In genomic region chr6:33913964-33914363, GRCm38 (mm10) we compare ENCODE assay signal across 25 mouse cellular contexts.
DNase-seq lines count a peak whose midpoint lies in the region; ATAC-seq and TF ChIP-seq lines count a peak whose summit lies in the region.
"Had no signal": no experiment of that assay in that cellular context is flagged by ENCODE, and none has a peak within 500 bp of the region (broad histone marks: within the 10 kb centered on the region; RNA-seq: fewer than 3 reads in every experiment).

No protein-coding gene starts in this region.

- no peak overlapping the region for H3K9ac ChIP-seq in heart, embryonic 13.5 days
- H3K9ac ChIP-seq in heart, embryonic 12.5 days: no peak overlapping the region
- H3K9ac ChIP-seq in midbrain, embryonic 12.5 days (replicated peaks): no peak overlapping the region
- H3K9ac ChIP-seq in midbrain, embryonic 11.5 days (ENCODE audit: low read length): no peak overlapping the region
- H3K9ac ChIP-seq in forebrain, embryonic 16.5 days (replicated peaks; ENCODE audit: low read depth, low read length): no peak overlapping the region
- H3K9ac ChIP-seq in intestine, embryonic 16.5 days (ENCODE audit: low read depth, low read length): no peak overlapping the region
- H3K9ac ChIP-seq: kidney, embryonic 15.5 days; limb, embryonic 13.5 days; liver, embryonic 12.5 days had no signal

- TF ChIP-seq POLR2A in brain, embryonic 14.5 days (IDR thresholded peaks at IDR 0.05; ENCODE audit: borderline replicate concordance, extremely low read depth, insufficient read depth, insufficient read length, poor library complexity, severe bottlenecking): no peak

- H3K4me2 ChIP-seq in heart, embryonic 13.5 days: no peak overlapping the region
- H3K4me2 ChIP-seq in heart, embryonic 12.5 days: no peak overlapping the region
- H3K4me2 ChIP-seq in midbrain, embryonic 12.5 days (replicated peaks): no peak overlapping the region
- H3K4me2 ChIP-seq in midbrain, embryonic 11.5 days: no peak overlapping the region
- no peak overlapping the region for H3K4me2 ChIP-seq in forebrain, embryonic 16.5 days (ENCODE audit: low read length)
- no peak overlapping the region for H3K4me2 ChIP-seq in intestine, embryonic 16.5 days (ENCODE audit: low read depth, low read length)
- H3K4me2 ChIP-seq: kidney, embryonic 15.5 days; limb, embryonic 13.5 days; liver, embryonic 12.5 days had no signal

- no peaks in the 10 kb centered on the region for H3K9me3 ChIP-seq in heart, embryonic 13.5 days
- H3K9me3 ChIP-seq in heart, embryonic 12.5 days (replicated peaks): no peaks in the 10 kb centered on the region
- H3K9me3 ChIP-seq in midbrain, embryonic 12.5 days: no peaks in the 10 kb centered on the region
- H3K9me3 ChIP-seq in midbrain, embryonic 11.5 days (ENCODE audit: control insufficient read depth, low read length): no peaks in the 10 kb centered on the region
- H3K9me3 ChIP-seq in forebrain, embryonic 16.5 days (ENCODE audit: control insufficient read depth, low read length): no peaks in the 10 kb centered on the region
- H3K9me3 ChIP-seq in intestine, embryonic 16.5 days (ENCODE audit: control insufficient read depth, low read length): no peaks in the 10 kb centered on the region
- H3K9me3 ChIP-seq: G1E; kidney, embryonic 15.5 days; limb, embryonic 13.5 days; liver, embryonic 12.5 days had no signal

- WGBS in heart, embryonic 13.5 days: 84% methylated on average over 4 of the region's 4 CpGs
- 85% methylated on average over 4 of the region's 4 CpGs for WGBS in heart, embryonic 12.5 days
- WGBS in midbrain, embryonic 12.5 days: 87% methylated on average over 4 of the region's 4 CpGs
- WGBS in midbrain, embryonic 11.5 days: 91% methylated on average over 4 of the region's 4 CpGs
- 58% methylated on average over 4 of the region's 4 CpGs for WGBS in forebrain, embryonic 16.5 days
- 89% methylated on average over 4 of the region's 4 CpGs for WGBS in intestine, embryonic 16.5 days

- ATAC-seq in heart, embryonic 13.5 days (ENCODE audit: extremely low read depth, insufficient number of reproducible peaks, low FRiP score, low TSS enrichment): no peak
- ATAC-seq in heart, embryonic 12.5 days (ENCODE audit: insufficient number of reproducible peaks, low FRiP score): no peak
- ATAC-seq in midbrain, embryonic 12.5 days (ENCODE audit: low FRiP score, low read depth): no peak
- ATAC-seq in midbrain, embryonic 11.5 days (ENCODE audit: low FRiP score): no peak
- ATAC-seq in forebrain, embryonic 16.5 days: peak; percentile 57
- no peak for ATAC-seq in intestine, embryonic 16.5 days
- ATAC-seq: intestine, postnatal 0 days; liver, embryonic 12.5 days; Patski had no signal

- H3K4me1 ChIP-seq in heart, embryonic 13.5 days: peaks cover 24% of the 10 kb centered on the region
- H3K4me1 ChIP-seq in heart, embryonic 12.5 days (replicated peaks): peaks cover 17% of the 10 kb centered on the region
- peaks cover 7% of the 10 kb centered on the region for H3K4me1 ChIP-seq in midbrain, embryonic 12.5 days
- H3K4me1 ChIP-seq in midbrain, embryonic 11.5 days (ENCODE audit: control insufficient read depth, insufficient read depth, low read length): peaks cover 8% of the 10 kb centered on the region
- H3K4me1 ChIP-seq in forebrain, embryonic 16.5 days (replicated peaks; ENCODE audit: control insufficient read depth, insufficient read depth, low read length): peaks cover 14% of the 10 kb centered on the region
- no peaks in the 10 kb centered on the region for H3K4me1 ChIP-seq in intestine, embryonic 16.5 days (ENCODE audit: control insufficient read depth, insufficient read depth, low read length)
- H3K4me1 ChIP-seq: kidney, embryonic 15.5 days; limb, embryonic 13.5 days; liver, embryonic 12.5 days had no signal

- H3K36me3 ChIP-seq in heart, embryonic 13.5 days: no peaks in the 10 kb centered on the region
- H3K36me3 ChIP-seq in heart, embryonic 12.5 days: no peaks in the 10 kb centered on the region
- H3K36me3 ChIP-seq in midbrain, embryonic 12.5 days: no peaks in the 10 kb centered on the region
- no peaks in the 10 kb centered on the region for H3K36me3 ChIP-seq in midbrain, embryonic 11.5 days (ENCODE audit: control insufficient read depth, insufficient read depth, low read length)
- no peaks in the 10 kb centered on the region for H3K36me3 ChIP-seq in forebrain, embryonic 16.5 days (ENCODE audit: control insufficient read depth, insufficient read depth)
- no peaks in the 10 kb centered on the region for H3K36me3 ChIP-seq in intestine, embryonic 16.5 days (ENCODE audit: control insufficient read depth, insufficient read depth, low read length)
- H3K36me3 ChIP-seq: kidney, embryonic 15.5 days; limb, embryonic 13.5 days; liver, embryonic 12.5 days had no signal

- H3K4me3 ChIP-seq in heart, embryonic 13.5 days: no peak overlapping the region
- no peak overlapping the region for H3K4me3 ChIP-seq in heart, embryonic 12.5 days
- no peak overlapping the region for H3K4me3 ChIP-seq in midbrain, embryonic 12.5 days
- H3K4me3 ChIP-seq in midbrain, embryonic 11.5 days (ENCODE audit: low read depth, low read length): no peak overlapping the region
- no peak overlapping the region for H3K4me3 ChIP-seq in forebrain, embryonic 16.5 days (replicated peaks; ENCODE audit: low read length)
- no peak overlapping the region for H3K4me3 ChIP-seq in intestine, embryonic 16.5 days (ENCODE audit: low read length)
- H3K4me3 ChIP-seq: gastrocnemius, adult 2 months; kidney, embryonic 15.5 days; limb, embryonic 13.5 days; liver, embryonic 12.5 days had no signal

- no peak for TF ChIP-seq CTCF in brain, embryonic 14.5 days (IDR thresholded peaks at IDR 0.05; ENCODE audit: borderline replicate concordance, extremely low read depth, insufficient read depth, insufficient read length)

- no peak for DNase-seq in midbrain, embryonic 11.5 days (ENCODE audit: low spot score, missing footprints)
- peak; percentile 61 for DNase-seq in brain, embryonic 14.5 days (ENCODE audit: low read depth)
- DNase-seq: adrenal gland, postnatal 36 days; B cell, adult 2 months; cerebellum, adult 11-12 months; cerebellum, postnatal 14 days; gastrocnemius, adult 2 months; kidney, postnatal 36 days; layer of hippocampus, adult 9-11 months; lung, adult 18-20 months; lung, postnatal 10 days; right cerebral cortex, postnatal 4 days; thymus, postnatal 14 days had no signal

- no peaks in the 10 kb centered on the region for H3K27me3 ChIP-seq in heart, embryonic 13.5 days (replicated peaks)
- H3K27me3 ChIP-seq in heart, embryonic 12.5 days (replicated peaks): no peaks in the 10 kb centered on the region
- H3K27me3 ChIP-seq in midbrain, embryonic 12.5 days: no peaks in the 10 kb centered on the region
- no peaks in the 10 kb centered on the region for H3K27me3 ChIP-seq in midbrain, embryonic 11.5 days (ENCODE audit: control insufficient read depth, insufficient read depth, low read length)
- no peaks in the 10 kb centered on the region for H3K27me3 ChIP-seq in forebrain, embryonic 16.5 days (replicated peaks; ENCODE audit: control insufficient read depth, insufficient read depth, low read length)
- no peaks in the 10 kb centered on the region for H3K27me3 ChIP-seq in intestine, embryonic 16.5 days (replicated peaks; ENCODE audit: control insufficient read depth, insufficient read depth, low read length)
- H3K27me3 ChIP-seq: CH12.LX; kidney, embryonic 15.5 days; limb, embryonic 13.5 days; liver, embryonic 12.5 days; Patski had no signal

- H3K27ac ChIP-seq in heart, embryonic 13.5 days (replicated peaks): peak overlapping the region; percentile 84; the same call in 1 of the 2 replicates
- no peak overlapping the region for H3K27ac ChIP-seq in heart, embryonic 12.5 days (ENCODE audit: poor library complexity, severe bottlenecking)
- 0 out of 2 replicates have a peak overlapping the region, but pooled peaks have one; percentile 2 for H3K27ac ChIP-seq in midbrain, embryonic 12.5 days (replicated peaks)
- no peak overlapping the region for H3K27ac ChIP-seq in midbrain, embryonic 11.5 days (ENCODE audit: low read depth, low read length)
- H3K27ac ChIP-seq in forebrain, embryonic 16.5 days (ENCODE audit: low read length): peak overlapping the region; percentile 29
- no peak overlapping the region for H3K27ac ChIP-seq in intestine, embryonic 16.5 days (ENCODE audit: low read length)
- H3K27ac ChIP-seq: gastrocnemius, adult 2 months; kidney, embryonic 15.5 days; limb, embryonic 13.5 days; liver, embryonic 12.5 days had no signal

Comparison
In these comparisons a context has a peak if more than half of its experiments do, and no peak if none do; other contexts are left out.
1. H3K27ac ChIP-seq: peak in heart, embryonic 13.5 days (single experiment), midbrain, embryonic 12.5 days (single experiment) and forebrain, embryonic 16.5 days (single experiment); none in heart, embryonic 12.5 days (single experiment), midbrain, embryonic 11.5 days (single experiment) and intestine, embryonic 16.5 days (single experiment).